Mouse (Mus musculus): ENCODE measurements at regions not wholly inside any gene's neighbourhood (a gene's known extent, or its start where the extent isn't known, plus 50 kb on each side); places are given as distances from the start of the nearest gene placed in this dataset.

GRCm38 (mm10) chr2:61121281-61121680 lies 158.3 kb upstream of the Rbms1 start:
- no peaks in the 10 kb centered on the region for H3K36me3 ChIP-seq (ENCODE audit: control insufficient read depth, insufficient read depth, low read length)
- H3K27ac ChIP-seq (ENCODE audit: insufficient read depth, low read length), result no peak overlapping the region
- TF ChIP-seq POLR2A (IDR thresholded peaks at IDR 0.05; ENCODE audit: low read depth, low read length) (no peak), CTCF (IDR thresholded peaks at IDR 0.05; ENCODE audit: extremely low read depth, insufficient read depth, insufficient read length, insufficient replicate concordance) (no peak)
- no peak overlapping the region for H3K4me3 ChIP-seq (ENCODE audit: extremely low read depth, insufficient read depth, insufficient read length)
- no peaks in the 10 kb centered on the region for H3K27me3 ChIP-seq (ENCODE audit: control insufficient read depth, insufficient read depth, low read length)
- no peak for DNase-seq (ENCODE audit: low read depth in 1 of 2, low spot score in 2 of 2)
- WGBS, result 84% methylated on average over 5 of the region's 5 CpGs
- H3K4me1 ChIP-seq (ENCODE audit: control insufficient read depth, insufficient read depth, insufficient read length), result no peaks in the 10 kb centered on the region

- WGBS, result 78% methylated on average over 2 of the region's 2 CpGs
- Histone ChIP-seq H3K27me3 (ENCODE audit: control insufficient read depth, insufficient read depth, low read length) (no peaks in the 10 kb centered on the region), H3K4me1 (ENCODE audit: control insufficient read depth, insufficient read depth, insufficient read length) (no peaks in the 10 kb centered on the region), H3K27ac (ENCODE audit: insufficient read depth, low read length) (no peak overlapping the region), H3K4me3 (ENCODE audit: extremely low read depth, insufficient read depth, insufficient read length) (no peak overlapping the region), H3K36me3 (ENCODE audit: control insufficient read depth, insufficient read depth, low read length) (no peaks in the 10 kb centered on the region)
- no peak for TF ChIP-seq POLR2A (IDR thresholded peaks at IDR 0.05; ENCODE audit: low read depth, low read length)
- no peak for TF ChIP-seq CTCF (IDR thresholded peaks at IDR 0.05; ENCODE audit: extremely low read depth, insufficient read depth, insufficient read length, insufficient replicate concordance)
- DNase-seq (ENCODE audit: low read depth in 1 of 2, low spot score in 2 of 2), result no peak
Observed at GRCm38 (mm10) chr2:61114620-61115019, 151.6 kb upstream of the Rbms1 start.

- Histone ChIP-seq H3K4me3 (ENCODE audit: extremely low read depth, insufficient read depth, insufficient read length) (no peak overlapping the region), H3K4me1 (ENCODE audit: control insufficient read depth, insufficient read depth, insufficient read length) (no peaks in the 10 kb centered on the region), H3K27ac (ENCODE audit: insufficient read depth, low read length) (no peak overlapping the region), H3K36me3 (ENCODE audit: control insufficient read depth, insufficient read depth, low read length) (no peaks in the 10 kb centered on the region), H3K27me3 (ENCODE audit: control insufficient read depth, insufficient read depth, low read length) (no peaks in the 10 kb centered on the region)
- WGBS, result 92% methylated on average over 6 of the region's 6 CpGs
- DNase-seq (ENCODE audit: low read depth in 1 of 2, low spot score in 2 of 2), result no peak
- TF ChIP-seq POLR2A (IDR thresholded peaks at IDR 0.05; ENCODE audit: low read depth, low read length) (no peak), CTCF (IDR thresholded peaks at IDR 0.05; ENCODE audit: extremely low read depth, insufficient read depth, insufficient read length, insufficient replicate concordance) (no peak)
Observed at GRCm38 (mm10) chr2:61113916-61114315, 150.9 kb upstream of the Rbms1 start.

GRCm38 (mm10) chr2:61110591-61110990 lies 147.6 kb upstream of the Rbms1 start:
- WGBS, result 44% methylated on average over 9 of the region's 9 CpGs
- H3K27me3 ChIP-seq (ENCODE audit: control insufficient read depth, insufficient read depth, low read length), result no peaks in the 10 kb centered on the region
- DNase-seq (ENCODE audit: low read depth in 1 of 2, low spot score in 2 of 2), result no peak
- H3K4me1 ChIP-seq (ENCODE audit: control insufficient read depth, insufficient read depth, insufficient read length), result no peaks in the 10 kb centered on the region
- no peak overlapping the region for H3K4me3 ChIP-seq (ENCODE audit: extremely low read depth, insufficient read depth, insufficient read length)
- no peaks in the 10 kb centered on the region for H3K36me3 ChIP-seq (ENCODE audit: control insufficient read depth, insufficient read depth, low read length)
- no peak overlapping the region for H3K27ac ChIP-seq (ENCODE audit: insufficient read depth, low read length)
- TF ChIP-seq CTCF (IDR thresholded peaks at IDR 0.05; ENCODE audit: extremely low read depth, insufficient read depth, insufficient read length, insufficient replicate concordance) (no peak), POLR2A (IDR thresholded peaks at IDR 0.05; ENCODE audit: low read depth, low read length) (no peak)

GRCm38 (mm10) chr2:61109564-61109963 lies 146.6 kb upstream of the Rbms1 start:
- Histone ChIP-seq H3K27ac (ENCODE audit: insufficient read depth, low read length) (no peak overlapping the region), H3K4me3 (ENCODE audit: extremely low read depth, insufficient read depth, insufficient read length) (no peak overlapping the region), H3K36me3 (ENCODE audit: control insufficient read depth, insufficient read depth, low read length) (no peaks in the 10 kb centered on the region), H3K27me3 (ENCODE audit: control insufficient read depth, insufficient read depth, low read length) (no peaks in the 10 kb centered on the region), H3K4me1 (ENCODE audit: control insufficient read depth, insufficient read depth, insufficient read length) (no peaks in the 10 kb centered on the region)
- no peak for TF ChIP-seq POLR2A (IDR thresholded peaks at IDR 0.05; ENCODE audit: low read depth, low read length)
- TF ChIP-seq CTCF (IDR thresholded peaks at IDR 0.05; ENCODE audit: extremely low read depth, insufficient read depth, insufficient read length, insufficient replicate concordance), result no peak
- DNase-seq (ENCODE audit: low read depth in 1 of 2, low spot score in 2 of 2), result no peak
- WGBS, result 48% methylated on average over 3 of the region's 3 CpGs

GRCm38 (mm10) chr2:61105169-61105568 lies 142.2 kb upstream of the Rbms1 start:
- no peak overlapping the region for H3K27ac ChIP-seq (ENCODE audit: insufficient read depth, low read length)
- TF ChIP-seq CTCF (IDR thresholded peaks at IDR 0.05; ENCODE audit: extremely low read depth, insufficient read depth, insufficient read length, insufficient replicate concordance) (no peak), POLR2A (IDR thresholded peaks at IDR 0.05; ENCODE audit: low read depth, low read length) (no peak)
- no peaks in the 10 kb centered on the region for H3K36me3 ChIP-seq (ENCODE audit: control insufficient read depth, insufficient read depth, low read length)
- H3K4me3 ChIP-seq (ENCODE audit: extremely low read depth, insufficient read depth, insufficient read length), result no peak overlapping the region
- 90% methylated on average over 6 of the region's 6 CpGs for WGBS
- H3K27me3 ChIP-seq (ENCODE audit: control insufficient read depth, insufficient read depth, low read length), result no peaks in the 10 kb centered on the region
- DNase-seq (ENCODE audit: low read depth in 1 of 2, low spot score in 2 of 2), result no peak
- no peaks in the 10 kb centered on the region for H3K4me1 ChIP-seq (ENCODE audit: control insufficient read depth, insufficient read depth, insufficient read length)

GRCm38 (mm10) chr2:61100854-61101253 lies 137.9 kb upstream of the Rbms1 start:
- WGBS, result 85% methylated on average over 4 of the region's 4 CpGs
- TF ChIP-seq CTCF (IDR thresholded peaks at IDR 0.05; ENCODE audit: extremely low read depth, insufficient read depth, insufficient read length, insufficient replicate concordance) (no peak), POLR2A (IDR thresholded peaks at IDR 0.05; ENCODE audit: low read depth, low read length) (no peak)
- Histone ChIP-seq H3K36me3 (ENCODE audit: control insufficient read depth, insufficient read depth, low read length) (no peaks in the 10 kb centered on the region), H3K4me3 (ENCODE audit: extremely low read depth, insufficient read depth, insufficient read length) (no peak overlapping the region), H3K27me3 (ENCODE audit: control insufficient read depth, insufficient read depth, low read length) (no peaks in the 10 kb centered on the region), H3K4me1 (ENCODE audit: control insufficient read depth, insufficient read depth, insufficient read length) (no peaks in the 10 kb centered on the region), H3K27ac (ENCODE audit: insufficient read depth, low read length) (no peak overlapping the region)
- DNase-seq (ENCODE audit: low read depth in 1 of 2, low spot score in 2 of 2), result no peak
